Mouse (Mus musculus): ENCODE data around the gene Nop53. TPM values are rescaled to one million over a fixed set of nuclear protein-coding genes. Genes with fewer than 3 reads are reported as not detected.
A peak's percentile ranks its signal among the peaks of the same experiment; 100 is the strongest.

Nop53 gene
- polyA plus RNA-seq (2015; fragmentation: Nextera tagmentation; extraction: Ambion mirVana), result 107 and 116 TPM in 2 replicates

GRCm38 (mm10) chr7:15945721-15946536 lies at the start of gene Nop53:
TSS of gene Nop53 (minus strand) at chr7:15946074.
- Histone ChIP-seq H3K4me1 (peaks cover 37% of the 10 kb centered on the region), H3K36me3 (peaks cover 54% of the 10 kb centered on the region), H3K4me3 (peak within 1 kb of the TSS; percentile 82), H3K4me2 (peak within 1 kb of the TSS; percentile 96), H3K27me3 (replicated peaks) (no peaks in the 10 kb centered on the region), H3K9ac (peak within 1 kb of the TSS; percentile 91), H3K27ac (replicated peaks) (peak within 1 kb of the TSS; percentile 95), H3K9me3 (no peaks in the 10 kb centered on the region)
- WGBS, result 2% methylated on average over 59 of the region's 59 CpGs
- peak; percentile 78 for ATAC-seq (ENCODE audit: extremely low read depth, insufficient number of reproducible peaks, low FRiP score, low TSS enrichment)

- ATAC-seq (ENCODE audit: extremely low read depth, insufficient number of reproducible peaks, low FRiP score, low TSS enrichment), result no peak
- H3K36me3 ChIP-seq, result peaks cover 95% of the 10 kb centered on the region
These were observed 47.9 kb upstream of the Nop53 start for GRCm38 (mm10) chr7:15993789-15994188.

GRCm38 (mm10) chr7:15993152-15993551 lies 47.3 kb upstream of the Nop53 start:
- Histone ChIP-seq H3K9ac (no peak overlapping the region), H3K4me3 (no peak overlapping the region), H3K36me3 (peaks cover 100% of the 10 kb centered on the region), H3K27me3 (replicated peaks) (no peaks in the 10 kb centered on the region), H3K4me2 (no peak overlapping the region), H3K27ac (replicated peaks) (no peak overlapping the region), H3K4me1 (no peaks in the 10 kb centered on the region), H3K9me3 (no peaks in the 10 kb centered on the region)
- 72% methylated on average over 3 of the region's 3 CpGs for WGBS
- no peak for ATAC-seq (ENCODE audit: extremely low read depth, insufficient number of reproducible peaks, low FRiP score, low TSS enrichment)

More at GRCm38 (mm10) chr7:15993789-15994188, 47.9 kb upstream of the Nop53 start:
- no peaks in the 10 kb centered on the region for H3K9me3 ChIP-seq
- H3K4me3 ChIP-seq, result no peak overlapping the region
- no peaks in the 10 kb centered on the region for H3K4me1 ChIP-seq
- H3K27me3 ChIP-seq (replicated peaks), result no peaks in the 10 kb centered on the region
- no peak overlapping the region for H3K4me2 ChIP-seq
- 87% methylated on average over 4 of the region's 4 CpGs for WGBS
- no peak overlapping the region for H3K27ac ChIP-seq (replicated peaks)
- H3K9ac ChIP-seq, result no peak overlapping the region

- no peaks in the 10 kb centered on the region for H3K9me3 ChIP-seq
- no peaks in the 10 kb centered on the region for H3K27me3 ChIP-seq (replicated peaks)
- H3K9ac ChIP-seq, result no peak overlapping the region
- H3K4me3 ChIP-seq, result no peak overlapping the region
- H3K4me1 ChIP-seq, result no peaks in the 10 kb centered on the region
- H3K36me3 ChIP-seq, result peaks cover 100% of the 10 kb centered on the region
- ATAC-seq (ENCODE audit: extremely low read depth, insufficient number of reproducible peaks, low FRiP score, low TSS enrichment), result no peak
- no peak overlapping the region for H3K4me2 ChIP-seq
- H3K27ac ChIP-seq (replicated peaks), result no peak overlapping the region
- 90% methylated on average over 3 of the region's 3 CpGs for WGBS
These were observed 45.9 kb upstream of the Nop53 start for GRCm38 (mm10) chr7:15991764-15992163.

DNA sequence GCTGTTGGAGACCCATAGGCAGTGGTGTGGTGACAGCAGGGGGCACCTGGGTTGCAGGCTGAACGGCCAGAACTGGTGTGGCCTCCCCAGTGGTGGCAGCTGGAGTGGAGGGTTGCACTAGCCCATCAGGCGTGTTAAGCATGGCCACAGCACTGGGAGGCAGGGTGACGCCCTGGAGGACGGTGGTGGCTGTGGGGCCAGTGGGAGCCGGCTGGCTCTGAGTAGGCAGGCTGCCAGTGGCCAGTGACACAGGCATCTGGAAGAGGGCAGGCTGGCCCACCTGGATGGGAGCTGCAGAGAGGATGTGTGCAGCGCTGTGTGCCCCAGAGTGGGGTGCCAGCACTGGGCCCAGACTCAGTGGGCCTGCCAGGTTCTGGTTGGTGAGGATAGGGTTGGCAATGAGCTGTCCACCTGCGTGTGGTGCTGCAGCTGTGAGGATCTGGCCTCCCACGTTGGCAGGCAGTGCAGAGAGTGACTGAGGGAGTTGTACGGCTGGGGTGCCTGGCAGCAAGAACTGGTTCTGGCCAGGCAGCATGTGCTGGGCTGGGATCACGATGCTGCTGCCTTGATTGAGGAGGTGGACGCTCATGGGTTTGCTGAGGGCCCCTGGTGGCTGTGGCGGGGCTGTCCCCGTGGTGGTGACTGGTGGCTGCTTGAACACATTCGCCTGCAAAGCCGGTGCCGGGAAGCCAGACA lies 41.9 kb upstream of the Nop53 start:
- H3K27ac ChIP-seq (replicated peaks), result no peak overlapping the region
- no peak overlapping the region for H3K9ac ChIP-seq
- H3K9me3 ChIP-seq, result no peaks in the 10 kb centered on the region
- WGBS, result 86% methylated on average over 16 of the region's 16 CpGs
- H3K36me3 ChIP-seq, result peaks cover 90% of the 10 kb centered on the region
- no peak overlapping the region for H3K4me2 ChIP-seq
- H3K27me3 ChIP-seq (replicated peaks), result no peaks in the 10 kb centered on the region
- no peak overlapping the region for H3K4me3 ChIP-seq
- no peak for ATAC-seq (ENCODE audit: extremely low read depth, insufficient number of reproducible peaks, low FRiP score, low TSS enrichment)
- H3K4me1 ChIP-seq, result 0 out of 2 replicates have a peak, but pooled peaks cover under 1% of the 10 kb centered on the region

DNA sequence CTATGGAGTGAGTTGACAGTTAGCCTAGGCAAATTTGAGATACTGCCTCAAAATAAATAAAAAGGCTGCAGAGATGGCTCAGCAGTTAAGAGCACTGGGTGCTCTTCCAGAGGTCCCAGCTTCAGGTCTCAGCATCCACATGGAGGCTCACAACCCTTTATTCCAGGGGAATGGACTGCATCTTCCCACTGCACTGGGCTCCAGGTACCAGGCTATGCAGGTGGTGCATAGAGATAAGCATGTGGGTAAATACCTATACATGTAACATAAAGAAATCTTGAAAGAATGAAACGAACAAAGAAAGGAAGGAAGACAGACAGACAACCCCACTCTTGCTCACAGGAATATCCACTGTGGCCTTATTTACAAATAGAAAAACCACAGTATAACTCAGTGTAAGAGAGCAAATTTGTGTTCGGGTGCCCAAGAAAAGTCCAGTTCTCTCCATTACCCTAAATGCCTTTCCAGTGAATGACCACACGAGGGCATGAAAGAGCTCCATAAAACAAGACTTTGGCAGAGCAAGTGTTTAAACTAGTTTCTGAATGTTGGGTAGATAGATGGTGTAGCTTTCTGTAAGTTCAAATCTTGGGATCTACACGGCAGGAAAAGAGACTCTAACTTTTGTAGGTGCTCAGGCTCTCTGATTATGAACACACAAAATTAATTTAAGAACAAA lies 37.0 kb upstream of the Nop53 start:
- WGBS, result 34% methylated on average over 4 of the region's 4 CpGs
- Histone ChIP-seq H3K27ac (replicated peaks) (no peak overlapping the region), H3K4me2 (no peak overlapping the region)

DNA sequence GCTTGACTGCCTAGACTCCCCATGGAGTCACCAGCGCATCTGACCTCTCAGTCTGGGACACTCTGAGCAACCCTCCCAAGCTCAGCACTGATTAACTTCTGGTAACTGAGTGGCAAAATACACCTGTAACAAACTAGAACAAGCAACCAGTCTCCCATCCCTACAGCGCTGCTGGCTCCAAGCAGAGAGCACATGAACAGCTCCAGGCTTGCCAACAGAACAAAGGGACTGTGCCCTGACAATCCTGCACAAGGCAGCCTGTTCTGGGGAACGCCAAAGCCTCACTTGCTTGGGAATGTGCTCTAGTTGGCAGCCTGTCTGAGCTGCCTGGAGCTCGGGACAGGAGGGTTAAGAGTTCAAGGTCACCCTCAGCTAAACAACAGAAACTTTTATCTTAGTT lies 35.7 kb upstream of the Nop53 start:
- WGBS, result 56% methylated on average over 4 of the region's 4 CpGs
- Histone ChIP-seq H3K4me2 (no peak overlapping the region), H3K27me3 (replicated peaks) (no peaks in the 10 kb centered on the region), H3K9ac (0 out of 2 replicates have a peak overlapping the region, but pooled peaks have one; percentile 50), H3K27ac (replicated peaks) (peak overlapping the region; percentile 78), H3K9me3 (no peaks in the 10 kb centered on the region), H3K36me3 (peaks cover 68% of the 10 kb centered on the region), H3K4me1 (peaks cover 30% of the 10 kb centered on the region), H3K4me3 (no peak overlapping the region)
- no peak for ATAC-seq (ENCODE audit: extremely low read depth, insufficient number of reproducible peaks, low FRiP score, low TSS enrichment)

More for the DNA sequence above, 37.0 kb upstream of the Nop53 start:
- ATAC-seq (ENCODE audit: extremely low read depth, insufficient number of reproducible peaks, low FRiP score, low TSS enrichment), result no peak
- Histone ChIP-seq H3K4me3 (no peak overlapping the region), H3K4me1 (peaks cover 30% of the 10 kb centered on the region), H3K9me3 (no peaks in the 10 kb centered on the region), H3K27me3 (replicated peaks) (no peaks in the 10 kb centered on the region), H3K9ac (no peak overlapping the region), H3K36me3 (peaks cover 68% of the 10 kb centered on the region)

- H3K27ac ChIP-seq (replicated peaks), result peak overlapping the region; percentile 78; the same call in 1 of the 2 replicates
- H3K4me1 ChIP-seq, result peaks cover 30% of the 10 kb centered on the region
- no peaks in the 10 kb centered on the region for H3K9me3 ChIP-seq
- 53% methylated on average over 8 of the region's 8 CpGs for WGBS
- H3K4me3 ChIP-seq, result no peak overlapping the region
- peaks cover 64% of the 10 kb centered on the region for H3K36me3 ChIP-seq
- H3K27me3 ChIP-seq (replicated peaks), result no peaks in the 10 kb centered on the region
- peak; percentile 55; the same call in 1 of the 2 replicates for ATAC-seq (ENCODE audit: extremely low read depth, insufficient number of reproducible peaks, low FRiP score, low TSS enrichment)
- H3K4me2 ChIP-seq, result no peak overlapping the region
- peak overlapping the region; percentile 64; the same call in 1 of the 2 replicates for H3K9ac ChIP-seq
These were observed 34.4 kb upstream of the Nop53 start for GRCm38 (mm10) chr7:15980246-15980645.

DNA sequence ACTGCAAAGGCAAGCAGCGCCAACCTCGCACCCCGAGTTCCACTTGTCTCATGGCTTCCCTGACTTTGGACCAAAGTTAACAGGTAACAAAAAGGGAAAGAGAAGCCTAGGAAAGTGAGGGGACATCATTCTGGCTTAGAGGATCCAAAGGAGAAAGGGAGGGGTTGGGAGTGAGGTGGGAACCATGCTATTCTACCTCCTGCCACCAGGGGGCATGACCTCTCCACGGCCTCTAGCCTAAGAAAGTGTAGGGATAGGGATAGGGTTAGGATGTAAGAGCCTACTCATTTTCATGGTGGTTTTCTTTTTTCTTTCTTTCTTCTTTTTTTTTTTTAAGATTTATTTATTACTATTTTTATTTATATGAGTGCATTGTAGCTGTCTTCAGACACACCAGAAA lies 30.0 kb upstream of the Nop53 start:
- WGBS, result 72% methylated on average over 4 of the region's 4 CpGs
- H3K9ac ChIP-seq, result no peak overlapping the region
- H3K4me3 ChIP-seq, result no peak overlapping the region
- H3K9me3 ChIP-seq, result no peaks in the 10 kb centered on the region
- H3K36me3 ChIP-seq, result peaks cover 91% of the 10 kb centered on the region
- peaks cover 12% of the 10 kb centered on the region for H3K4me1 ChIP-seq
- H3K27ac ChIP-seq (replicated peaks), result no peak overlapping the region
- H3K27me3 ChIP-seq (replicated peaks), result no peaks in the 10 kb centered on the region
- ATAC-seq (ENCODE audit: extremely low read depth, insufficient number of reproducible peaks, low FRiP score, low TSS enrichment), result no peak
- H3K4me2 ChIP-seq, result no peak overlapping the region

DNA sequence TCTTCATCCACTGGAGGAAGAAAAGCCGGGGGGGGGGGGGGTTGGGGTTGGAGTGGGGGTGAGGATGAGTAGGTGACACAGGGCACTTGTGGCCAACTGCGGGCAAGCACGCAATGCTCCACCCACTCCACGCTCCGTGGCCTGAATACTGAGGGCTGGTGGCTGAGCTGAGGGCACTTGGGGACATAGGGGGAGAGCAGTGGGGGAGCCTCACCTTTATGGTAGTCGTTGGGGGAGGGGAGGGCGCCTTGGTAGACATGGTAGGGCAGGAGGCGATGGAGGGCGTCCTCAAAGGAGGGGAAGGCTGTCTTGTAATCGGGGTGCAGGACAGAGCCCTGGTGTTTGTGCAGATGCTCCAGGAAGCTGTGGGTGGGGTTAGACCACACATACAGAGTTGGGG lies 29.6 kb upstream of the Nop53 start:
- 87% methylated on average over 10 of the region's 10 CpGs for WGBS
- no peak for ATAC-seq (ENCODE audit: extremely low read depth, insufficient number of reproducible peaks, low FRiP score, low TSS enrichment)
- Histone ChIP-seq H3K4me1 (peaks cover 7% of the 10 kb centered on the region), H3K27ac (replicated peaks) (no peak overlapping the region), H3K9ac (no peak overlapping the region), H3K36me3 (peaks cover 91% of the 10 kb centered on the region), H3K4me3 (no peak overlapping the region), H3K4me2 (no peak overlapping the region), H3K9me3 (no peaks in the 10 kb centered on the region), H3K27me3 (replicated peaks) (no peaks in the 10 kb centered on the region)

- no peak for ATAC-seq (ENCODE audit: extremely low read depth, insufficient number of reproducible peaks, low FRiP score, low TSS enrichment)
- H3K27me3 ChIP-seq (replicated peaks), result no peaks in the 10 kb centered on the region
- H3K4me1 ChIP-seq, result no peaks in the 10 kb centered on the region
- no peak overlapping the region for H3K4me2 ChIP-seq
- no peaks in the 10 kb centered on the region for H3K9me3 ChIP-seq
- H3K27ac ChIP-seq (replicated peaks), result no peak overlapping the region
- H3K9ac ChIP-seq, result no peak overlapping the region
- H3K36me3 ChIP-seq, result peaks cover 94% of the 10 kb centered on the region
- no peak overlapping the region for H3K4me3 ChIP-seq
- 48% methylated on average over 5 of the region's 5 CpGs for WGBS
These were observed 28.8 kb upstream of the Nop53 start for GRCm38 (mm10) chr7:15974712-15975111.

Measured in heart, embryonic 13.5 days (tissue).